Mouse (Mus musculus): ENCODE results near the gene Mapt. TPM values are rescaled to one million over a fixed set of nuclear protein-coding genes. Genes with fewer than 3 reads are reported as not detected.

Gene Mapt
- polyA plus RNA-seq, 2 experiments: 0.17 to 0.43 TPM

- 37% methylated on average over 4 of the region's 4 CpGs for WGBS (ENCODE audit: insufficient replicate concordance)
- Histone ChIP-seq H3K36me3 (replicated peaks; ENCODE audit: control insufficient read depth, insufficient read depth, low read depth) (no peaks in the 10 kb centered on the region), H3K27me3 (ENCODE audit: control insufficient read depth, insufficient read depth, low read length) (no peaks in the 10 kb centered on the region), H3K27ac (no peak overlapping the region), H3K4me1 (replicated peaks; ENCODE audit: control insufficient read depth in 2 of 2, insufficient read depth in 2 of 2, low read length in 1 of 2) (no peaks in the 10 kb centered on the region), H3K9ac (replicated peaks) (no peak overlapping the region), H3K4me3 (ENCODE audit: insufficient read depth in 1 of 2, low read depth in 2 of 2, low read length in 2 of 2) (no peak overlapping the region), H3K4me2 (ENCODE audit: low read depth) (no peak overlapping the region), H3K9me3 (ENCODE audit: control insufficient read depth, low read length) (no peaks in the 10 kb centered on the region)
- TF ChIP-seq EP300 (IDR thresholded peaks at IDR 0.05; ENCODE audit: low read depth): no peak
- TF ChIP-seq CTCF (IDR thresholded peaks at IDR 0.05; ENCODE audit: low read depth): no peak
- ATAC-seq (ENCODE audit: insufficient read depth) (no peak), DNase-seq (ENCODE audit: low read depth in 3 of 3, low spot score in 3 of 3) (no peak)
Observed at GRCm38 (mm10) chr11:104258991-104259390, 27.8 kb downstream of the Mapt start.

- H3K27me3 ChIP-seq (ENCODE audit: control insufficient read depth, insufficient read depth, low read length): no peaks in the 10 kb centered on the region
- WGBS (ENCODE audit: insufficient replicate concordance): 55% methylated on average over 6 of the region's 6 CpGs
Observed at GRCm38 (mm10) chr11:104264683-104265082, 33.5 kb downstream of the Mapt start.

DNA sequence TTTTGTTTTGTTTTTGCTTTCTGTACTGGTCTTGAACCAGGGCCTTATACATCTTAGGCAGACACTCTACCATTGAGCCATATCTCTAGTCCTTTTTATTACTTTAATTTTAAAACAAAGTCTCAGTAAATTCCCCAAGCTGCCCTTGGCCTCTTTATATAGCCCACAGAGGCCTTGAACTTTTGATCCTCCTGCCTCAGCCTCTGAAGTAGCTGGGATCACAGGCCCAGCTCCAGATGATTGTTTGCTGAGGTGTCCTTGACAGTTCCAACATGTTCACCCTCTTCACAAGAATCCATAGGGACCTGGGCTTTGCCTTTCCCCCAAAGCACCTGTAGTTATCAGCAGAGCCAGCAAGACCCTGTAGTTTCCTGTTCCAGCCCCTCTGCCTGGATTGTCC lies 34.5 kb downstream of the Mapt start:
- no peaks in the 10 kb centered on the region for H3K4me1 ChIP-seq (replicated peaks; ENCODE audit: control insufficient read depth in 2 of 2, insufficient read depth in 2 of 2, low read length in 1 of 2)
- ATAC-seq (ENCODE audit: insufficient read depth) (no peak), DNase-seq (ENCODE audit: low read depth in 3 of 3, low spot score in 3 of 3) (no peak)
- TF ChIP-seq EP300 (IDR thresholded peaks at IDR 0.05; ENCODE audit: low read depth) (no peak), CTCF (IDR thresholded peaks at IDR 0.05; ENCODE audit: low read depth) (no peak)
- no peaks in the 10 kb centered on the region for H3K9me3 ChIP-seq (ENCODE audit: control insufficient read depth, low read length)
- no peaks in the 10 kb centered on the region for H3K27me3 ChIP-seq (ENCODE audit: control insufficient read depth, insufficient read depth, low read length)
- H3K27ac ChIP-seq: no peak overlapping the region
- H3K36me3 ChIP-seq (replicated peaks; ENCODE audit: control insufficient read depth, insufficient read depth, low read depth): no peaks in the 10 kb centered on the region
- no peak overlapping the region for H3K4me3 ChIP-seq (ENCODE audit: insufficient read depth in 1 of 2, low read depth in 2 of 2, low read length in 2 of 2)
- no peak overlapping the region for H3K9ac ChIP-seq (replicated peaks)
- no peak overlapping the region for H3K4me2 ChIP-seq (ENCODE audit: low read depth)

More at GRCm38 (mm10) chr11:104264683-104265082, 33.5 kb downstream of the Mapt start:
- no peaks in the 10 kb centered on the region for H3K4me1 ChIP-seq (replicated peaks; ENCODE audit: control insufficient read depth in 2 of 2, insufficient read depth in 2 of 2, low read length in 1 of 2)
- ATAC-seq (ENCODE audit: insufficient read depth) (no peak), DNase-seq (ENCODE audit: low read depth in 3 of 3, low spot score in 3 of 3) (no peak)
- no peaks in the 10 kb centered on the region for H3K36me3 ChIP-seq (replicated peaks; ENCODE audit: control insufficient read depth, insufficient read depth, low read depth)
- H3K9me3 ChIP-seq (ENCODE audit: control insufficient read depth, low read length): no peaks in the 10 kb centered on the region
- H3K4me3 ChIP-seq (ENCODE audit: insufficient read depth in 1 of 2, low read depth in 2 of 2, low read length in 2 of 2): no peak overlapping the region
- TF ChIP-seq EP300 (IDR thresholded peaks at IDR 0.05; ENCODE audit: low read depth) (no peak), CTCF (IDR thresholded peaks at IDR 0.05; ENCODE audit: low read depth) (no peak)
- H3K4me2 ChIP-seq (ENCODE audit: low read depth): no peak overlapping the region
- no peak overlapping the region for H3K9ac ChIP-seq (replicated peaks)
- H3K27ac ChIP-seq: no peak overlapping the region

DNA sequence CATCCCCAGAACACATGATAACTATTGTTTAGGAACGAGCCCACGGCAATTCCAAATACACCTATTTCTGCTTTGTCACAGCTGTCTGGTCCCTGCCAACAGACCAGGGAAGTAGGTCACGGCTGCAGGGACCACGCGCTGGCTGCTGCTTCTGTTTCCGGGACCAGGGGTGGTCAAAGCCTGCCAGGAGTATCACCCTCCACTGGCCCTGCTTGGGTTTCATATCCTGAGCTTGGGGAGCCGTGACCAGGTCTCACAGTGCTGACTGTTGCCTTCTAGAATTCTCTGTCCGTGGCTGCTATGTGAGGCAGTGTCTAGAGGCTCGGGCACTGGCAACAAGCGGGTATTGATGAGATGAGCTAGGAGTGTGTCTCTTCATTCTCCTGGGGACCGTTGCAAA lies 36.2 kb downstream of the Mapt start:
- DNase-seq (ENCODE audit: low read depth in 3 of 3, low spot score in 3 of 3): no peak
- 58% methylated on average over 11 of the region's 11 CpGs for WGBS (ENCODE audit: insufficient replicate concordance)

DNA sequence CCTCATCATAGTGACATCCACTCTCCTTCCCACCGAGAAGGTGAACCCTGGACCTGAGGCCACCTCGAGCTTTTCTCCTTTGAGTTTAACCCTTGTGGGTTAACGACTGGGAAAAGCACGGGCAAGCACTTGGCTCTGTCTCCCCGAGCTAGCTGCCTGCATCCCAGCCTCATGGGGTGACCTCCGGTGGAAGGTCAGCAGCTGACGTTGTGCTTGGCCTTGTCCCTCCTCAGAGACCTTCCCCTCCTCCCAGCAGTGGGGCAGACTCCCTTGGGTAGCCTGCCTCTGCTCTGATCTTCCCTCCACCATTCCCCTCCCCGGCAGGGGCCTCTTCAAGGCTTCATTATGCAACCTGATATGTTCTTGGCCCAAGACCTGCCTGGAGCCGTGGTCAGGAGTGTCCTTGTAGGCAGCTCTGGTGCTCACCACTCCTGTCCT lies 38.2 kb downstream of the Mapt start:
- H3K27me3 ChIP-seq (ENCODE audit: control insufficient read depth, insufficient read depth, low read length): no peaks in the 10 kb centered on the region
- no peaks in the 10 kb centered on the region for H3K36me3 ChIP-seq (replicated peaks; ENCODE audit: control insufficient read depth, insufficient read depth, low read depth)
- no peak overlapping the region for H3K4me2 ChIP-seq (ENCODE audit: low read depth)
- no peaks in the 10 kb centered on the region for H3K4me1 ChIP-seq (replicated peaks; ENCODE audit: control insufficient read depth in 2 of 2, insufficient read depth in 2 of 2, low read length in 1 of 2)
- ATAC-seq (ENCODE audit: insufficient read depth) (no peak), DNase-seq (ENCODE audit: low read depth in 3 of 3, low spot score in 3 of 3) (no peak)
- WGBS (ENCODE audit: insufficient replicate concordance): 47% methylated on average over 9 of the region's 9 CpGs
- TF ChIP-seq EP300 (IDR thresholded peaks at IDR 0.05; ENCODE audit: low read depth): no peak
- no peak overlapping the region for H3K9ac ChIP-seq (replicated peaks)
- no peak overlapping the region for H3K27ac ChIP-seq
- no peak overlapping the region for H3K4me3 ChIP-seq (ENCODE audit: insufficient read depth in 1 of 2, low read depth in 2 of 2, low read length in 2 of 2)
- no peaks in the 10 kb centered on the region for H3K9me3 ChIP-seq (ENCODE audit: control insufficient read depth, low read length)

More for the DNA sequence above, 36.2 kb downstream of the Mapt start:
- Histone ChIP-seq H3K4me3 (ENCODE audit: insufficient read depth in 1 of 2, low read depth in 2 of 2, low read length in 2 of 2) (no peak overlapping the region), H3K36me3 (replicated peaks; ENCODE audit: control insufficient read depth, insufficient read depth, low read depth) (no peaks in the 10 kb centered on the region), H3K27ac (no peak overlapping the region), H3K9me3 (ENCODE audit: control insufficient read depth, low read length) (no peaks in the 10 kb centered on the region), H3K4me1 (replicated peaks; ENCODE audit: control insufficient read depth in 2 of 2, insufficient read depth in 2 of 2, low read length in 1 of 2) (no peaks in the 10 kb centered on the region), H3K9ac (replicated peaks) (no peak overlapping the region), H3K27me3 (ENCODE audit: control insufficient read depth, insufficient read depth, low read length) (no peaks in the 10 kb centered on the region), H3K4me2 (ENCODE audit: low read depth) (no peak overlapping the region)
- TF ChIP-seq CTCF (IDR thresholded peaks at IDR 0.05; ENCODE audit: low read depth): no peak
- no peak for TF ChIP-seq EP300 (IDR thresholded peaks at IDR 0.05; ENCODE audit: low read depth)
- ATAC-seq (ENCODE audit: insufficient read depth): no peak

Measured in liver, embryonic 14.5 days (tissue).